Mouse (Mus musculus) lung, postnatal 0 days (tissue): ENCODE results near the gene Adamts4. TPM values are rescaled to one million over a fixed set of nuclear protein-coding genes. Genes with fewer than 3 reads are reported as not detected.

Experiments used
- ATAC-seq: fragments of 200-750 bp; cut with Nextera tagmentation; 2 replicates; pipeline ENCODE4 v1.8.0; 2017; ENCODE audit warnings: moderate library complexity
- DNase-seq: peaks from one replicate; pipeline ENCODE4 v3.0.0-alpha.2; 2016; ENCODE audit warnings: low spot score
- H3K27ac ChIP-seq: fragments of 300-500 bp; sonication (generic); 2 replicates; pipeline ENCODE4 v1.5.1; 2014; ENCODE audit warnings: antibody characterized with exemption, mild to moderate bottlenecking, low read length, mixed read lengths
- H3K27me3 ChIP-seq: fragments of 300-500 bp; sonication (generic); replicated peaks from 2 replicates; pipeline ENCODE4 v1.6.1; 2014; ENCODE audit warnings: low read length, mixed read lengths; ENCODE audit not compliant: insufficient read depth
- H3K36me3 ChIP-seq: fragments of 300-500 bp; sonication (generic); 2 replicates; pipeline ENCODE4 v1.6.1; 2014; ENCODE audit warnings: low read length, mixed read lengths; ENCODE audit not compliant: insufficient read depth
- H3K4me1 ChIP-seq: fragments of 300-500 bp; sonication (generic); 2 replicates; pipeline ENCODE4 v1.6.1; 2014; ENCODE audit warnings: antibody characterized with exemption, low read depth, low read length, mixed read lengths; ENCODE audit not compliant: insufficient read depth
- H3K4me2 ChIP-seq: fragments of 300-500 bp; sonication (generic); replicated peaks from 2 replicates; pipeline ENCODE4 v1.6.1; 2014; ENCODE audit warnings: low read depth, mild to moderate bottlenecking, low read length, moderate library complexity, mixed read lengths
- H3K4me3 ChIP-seq: fragments of 300-500 bp; sonication (generic); 2 replicates; pipeline ENCODE4 v1.5.1; 2014; ENCODE audit warnings: low read depth, low read length
- H3K9ac ChIP-seq: fragments of 300-500 bp; sonication (generic); replicated peaks from 2 replicates; pipeline ENCODE4 v1.6.1; 2014; ENCODE audit warnings: low read depth, mild to moderate bottlenecking
- H3K9me3 ChIP-seq: fragments of 300-500 bp; sonication (generic); 2 replicates; pipeline ENCODE4 v1.6.1; 2016; ENCODE audit warnings: low read length, mixed read lengths
- CTCF ChIP-seq: IDR thresholded peaks from 2 replicates; pipeline ENCODE4 v1.5.1; 2016; ENCODE audit warnings: antibody characterized with exemption, mild to moderate bottlenecking
- EP300 ChIP-seq: IDR thresholded peaks from 2 replicates; pipeline ENCODE4 v1.6.1; 2016; ENCODE audit warnings: antibody characterized with exemption, mild to moderate bottlenecking, control low read depth
- WGBS: fragments of 180-500 bp; shearing (Covaris S2); extraction: QIAGEN DNeasy Blood & Tissue Kit; methylation state at CpG from one replicate; pipeline ENCODE4 v1.1.7; 2014; 5-methylcytosine and 5-hydroxymethylcytosine counted together
- polyA plus RNA-seq: library from polyadenylated mRNA; unstranded; fragments of >200 nt; fragmentation: Nextera tagmentation; extraction: Ambion mirVana; gene quantifications from 2 replicates; pipeline ENCODE4 v1.2.1, GENCODE M21; 2015

Adamts4 gene
- polyA plus RNA-seq, 1 experiment from 2014 or later = 2.7 TPM

GRCm38 (mm10) chr1:171250680-171251593 is 716 bp downstream of the Adamts4 start, which contains the start of gene Ndufs2:
TSS of gene Ndufs2 (minus strand) at chr1:171251388.
- 21% methylated on average over 21 of the region's 26 CpGs for WGBS

GRCm38 (mm10) chr1:171251594-171252324 is 1.5 kb downstream of the Adamts4 start:
- Histone ChIP-seq H3K27me3 (no peaks in the 10 kb centered on the region), H3K9ac (no peak overlapping the region), H3K4me1 (peaks cover 16% of the 10 kb centered on the region; the same call in 1 of the 2 replicates), H3K4me3 (peak overlapping the region; percentile 5; the same call in 1 of the 2 replicates), H3K4me2 (peak overlapping the region; percentile 45), H3K27ac (peak overlapping the region; percentile 59), H3K36me3 (no peaks in the 10 kb centered on the region), H3K9me3 (no peaks in the 10 kb centered on the region)
- ATAC-seq (peak; percentile 8), DNase-seq (peak; percentile 38)
- 19% methylated on average over 13 of the region's 13 CpGs for WGBS
- TF ChIP-seq CTCF = no peak

More at GRCm38 (mm10) chr1:171250680-171251593, 716 bp downstream of the Adamts4 start, which contains the start of gene Ndufs2:
- Histone ChIP-seq H3K4me3 (peak within 1 kb of the TSS; percentile 5), H3K4me1 (peaks cover 19% of the 10 kb centered on the region; the same call in 1 of the 2 replicates), H3K9me3 (no peaks in the 10 kb centered on the region), H3K36me3 (no peaks in the 10 kb centered on the region), H3K4me2 (peak within 1 kb of the TSS; percentile 45), H3K9ac (no peak within 1 kb of the TSS), H3K27me3 (no peaks in the 10 kb centered on the region), H3K27ac (peak within 1 kb of the TSS; percentile 59)
- ATAC-seq (no peak), DNase-seq (no peak)
- no peak for TF ChIP-seq EP300

GRCm38 (mm10) chr1:171252415-171252814 is 2.2 kb downstream of the Adamts4 start:
- H3K27me3 ChIP-seq = no peaks in the 10 kb centered on the region
- DNase-seq = no peak
- 57% methylated on average over 17 of the region's 17 CpGs for WGBS
- peak overlapping the region; percentile 59 for H3K27ac ChIP-seq
- ATAC-seq = no peak
- no peak overlapping the region for H3K4me2 ChIP-seq
- no peak for TF ChIP-seq CTCF
- TF ChIP-seq EP300 = no peak
- H3K4me3 ChIP-seq = no peak overlapping the region
- H3K9ac ChIP-seq = no peak overlapping the region
- H3K9me3 ChIP-seq = no peaks in the 10 kb centered on the region
- H3K4me1 ChIP-seq = peaks cover 15% of the 10 kb centered on the region; the same call in 1 of the 2 replicates
- no peaks in the 10 kb centered on the region for H3K36me3 ChIP-seq

GRCm38 (mm10) chr1:171256095-171256818 is 6.0 kb downstream of the Adamts4 start:
- no peak for DNase-seq
- no peaks in the 10 kb centered on the region for H3K9me3 ChIP-seq

GRCm38 (mm10) chr1:171256937-171257548 is 6.8 kb downstream of the Adamts4 start:
- Histone ChIP-seq H3K9me3 (no peaks in the 10 kb centered on the region), H3K4me2 (no peak overlapping the region), H3K4me3 (no peak overlapping the region), H3K27me3 (no peaks in the 10 kb centered on the region), H3K4me1 (peaks cover 2% of the 10 kb centered on the region; the same call in 1 of the 2 replicates), H3K36me3 (no peaks in the 10 kb centered on the region), H3K27ac (no peak overlapping the region), H3K9ac (no peak overlapping the region; the same call in 1 of the 2 replicates)
- no peak for TF ChIP-seq EP300
- peak; percentile 85 for TF ChIP-seq CTCF
- WGBS = 60% methylated on average over 15 of the region's 15 CpGs
- DNase-seq (peak; percentile 84), ATAC-seq (no peak)

More at GRCm38 (mm10) chr1:171256095-171256818, 6.0 kb downstream of the Adamts4 start:
- no peak for TF ChIP-seq CTCF
- TF ChIP-seq EP300 = no peak
- Histone ChIP-seq H3K36me3 (no peaks in the 10 kb centered on the region), H3K4me2 (no peak overlapping the region), H3K4me3 (no peak overlapping the region), H3K27me3 (no peaks in the 10 kb centered on the region), H3K27ac (no peak overlapping the region), H3K9ac (no peak overlapping the region), H3K4me1 (no peaks in the 10 kb centered on the region; the same call in 1 of the 2 replicates)
- WGBS = 85% methylated on average over 24 of the region's 24 CpGs
- ATAC-seq = no peak
